Mouse (Mus musculus) lung, embryonic 14.5 days (tissue): ENCODE results near the gene Brf1. TPM values are rescaled to one million over a fixed set of nuclear protein-coding genes. Genes with fewer than 3 reads are reported as not detected.
A peak's percentile ranks its signal among the peaks of the same experiment; 100 is the strongest.

Source experiments
- ATAC-seq: fragments of 200-750 bp; cut with Nextera tagmentation; 2 replicates; pipeline ENCODE4 v1.8.0; 2017; ENCODE audit warnings: mild to moderate bottlenecking, moderate TSS enrichment, moderate library complexity; ENCODE audit not compliant: insufficient read depth
- DNase-seq: peaks from one replicate; pipeline ENCODE4 v3.0.0-alpha.2; 2015
- H3K27ac ChIP-seq: fragments of 300-500 bp; sonication (generic); 2 replicates; pipeline ENCODE4 v1.5.1; 2014; ENCODE audit warnings: low read depth, mild to moderate bottlenecking, moderate library complexity
- H3K27me3 ChIP-seq: fragments of 300-500 bp; sonication (generic); 2 replicates; pipeline ENCODE4 v1.6.1; 2014; ENCODE audit warnings: low read length, control low read depth; ENCODE audit not compliant: insufficient read depth
- H3K36me3 ChIP-seq: fragments of 300-500 bp; sonication (generic); 2 replicates; pipeline ENCODE4 v1.6.1; 2014; ENCODE audit warnings: control low read depth; ENCODE audit not compliant: insufficient read depth
- H3K4me1 ChIP-seq: fragments of 300-500 bp; sonication (generic); 2 replicates; pipeline ENCODE4 v1.6.1; 2014; ENCODE audit warnings: antibody characterized with exemption, control low read depth; ENCODE audit not compliant: insufficient read depth
- H3K4me2 ChIP-seq: fragments of 300-500 bp; sonication (generic); 2 replicates; pipeline ENCODE4 v1.6.1; 2014; ENCODE audit warnings: mild to moderate bottlenecking
- H3K4me3 ChIP-seq: fragments of 300-500 bp; sonication (generic); 2 replicates; pipeline ENCODE4 v1.5.1; 2014; ENCODE audit warnings: low read depth, low read length
- H3K9ac ChIP-seq: fragments of 300-500 bp; sonication (generic); 2 replicates; pipeline ENCODE4 v1.6.1; 2014
- H3K9me3 ChIP-seq: fragments of 300-500 bp; sonication (generic); 2 replicates; pipeline ENCODE4 v1.6.1; 2016; ENCODE audit warnings: low read depth, low read length, control low read depth
- CTCF ChIP-seq: IDR thresholded peaks from 2 replicates; pipeline ENCODE4 v1.5.1; 2016; ENCODE audit warnings: antibody characterized with exemption, low read depth
- WGBS: fragments of 180-500 bp; shearing (Covaris S2); extraction: QIAGEN DNeasy Blood & Tissue Kit; methylation state at CpG from one replicate; pipeline ENCODE4 v1.1.7; 2014; 5-methylcytosine and 5-hydroxymethylcytosine counted together
- polyA plus RNA-seq: library from polyadenylated mRNA; unstranded; fragments of >200 nt; fragmentation: Nextera tagmentation; extraction: Ambion mirVana; gene quantifications from 2 replicates; pipeline ENCODE4 v1.2.1, GENCODE M21; 2014

Gene Brf1
- polyA plus RNA-seq, 1 experiment from 2014 or later = 65.9 TPM

GRCm38 (mm10) chr12:113018763-113019162 lies 18.3 kb upstream of the Brf1 start:
- no peak for TF ChIP-seq CTCF
- 76% methylated on average over 4 of the region's 4 CpGs for WGBS
- no peak overlapping the region for H3K4me2 ChIP-seq
- peaks cover 6% of the 10 kb centered on the region; the same call in 1 of the 2 replicates for H3K36me3 ChIP-seq
- no peaks in the 10 kb centered on the region for H3K27me3 ChIP-seq
- 0 out of 2 replicates have a peak, but pooled peaks cover 8% of the 10 kb centered on the region for H3K4me1 ChIP-seq
- no peaks in the 10 kb centered on the region for H3K9me3 ChIP-seq
- DNase-seq = no peak
- no peak overlapping the region for H3K4me3 ChIP-seq
- H3K27ac ChIP-seq = no peak overlapping the region
- H3K9ac ChIP-seq = no peak overlapping the region
- ATAC-seq = no peak

- ATAC-seq (no peak), DNase-seq (no peak)
- peaks cover 12% of the 10 kb centered on the region; the same call in 1 of the 2 replicates for H3K4me1 ChIP-seq
- H3K36me3 ChIP-seq = peaks cover 6% of the 10 kb centered on the region; the same call in 1 of the 2 replicates
- no peak overlapping the region for H3K4me3 ChIP-seq
- no peak for TF ChIP-seq CTCF
- H3K9ac ChIP-seq = no peak overlapping the region
- 72% methylated on average over 9 of the region's 9 CpGs for WGBS
- no peak overlapping the region for H3K27ac ChIP-seq
- no peaks in the 10 kb centered on the region for H3K27me3 ChIP-seq
- no peak overlapping the region for H3K4me2 ChIP-seq
- H3K9me3 ChIP-seq = no peaks in the 10 kb centered on the region
Observed at GRCm38 (mm10) chr12:113017429-113017984, 17.0 kb upstream of the Brf1 start.

GRCm38 (mm10) chr12:113016976-113017375 lies 16.5 kb upstream of the Brf1 start:
- Histone ChIP-seq H3K4me2 (no peak overlapping the region), H3K27me3 (no peaks in the 10 kb centered on the region), H3K36me3 (peaks cover 6% of the 10 kb centered on the region; the same call in 1 of the 2 replicates), H3K4me3 (no peak overlapping the region), H3K27ac (no peak overlapping the region), H3K9me3 (no peaks in the 10 kb centered on the region), H3K9ac (no peak overlapping the region), H3K4me1 (peaks cover 12% of the 10 kb centered on the region; the same call in 1 of the 2 replicates)
- DNase-seq (no peak), ATAC-seq (no peak)
- WGBS = 66% methylated on average over 8 of the region's 8 CpGs
- no peak for TF ChIP-seq CTCF

- no peak overlapping the region for H3K4me3 ChIP-seq
- H3K4me1 ChIP-seq = peaks cover 12% of the 10 kb centered on the region; the same call in 1 of the 2 replicates
- TF ChIP-seq CTCF = no peak
- H3K9me3 ChIP-seq = no peaks in the 10 kb centered on the region
- peak overlapping the region; percentile 89 for H3K4me2 ChIP-seq
- H3K27me3 ChIP-seq = no peaks in the 10 kb centered on the region
- WGBS = 71% methylated on average over 4 of the region's 4 CpGs
- no peak for DNase-seq
- no peak overlapping the region for H3K27ac ChIP-seq
- no peak for ATAC-seq
- peaks cover 4% of the 10 kb centered on the region; the same call in 1 of the 2 replicates for H3K36me3 ChIP-seq
- H3K9ac ChIP-seq = peak overlapping the region; percentile 38; the same call in 1 of the 2 replicates
Observed at GRCm38 (mm10) chr12:113015956-113016355, 15.5 kb upstream of the Brf1 start.

- Histone ChIP-seq H3K4me2 (peak overlapping the region; percentile 89), H3K4me3 (peak overlapping the region; percentile 93), H3K9ac (peak overlapping the region; percentile 84), H3K9me3 (no peaks in the 10 kb centered on the region), H3K27me3 (no peaks in the 10 kb centered on the region), H3K4me1 (peaks cover 12% of the 10 kb centered on the region; the same call in 1 of the 2 replicates), H3K36me3 (no peaks in the 10 kb centered on the region), H3K27ac (peak overlapping the region; percentile 65)
- no peak for TF ChIP-seq CTCF
- peak; percentile 54 for DNase-seq
- WGBS = 1% methylated on average over 53 of the region's 64 CpGs
- ATAC-seq = peak; percentile 38
Observed at GRCm38 (mm10) chr12:113014561-113015556, 14.4 kb upstream of the Brf1 start.

GRCm38 (mm10) chr12:113013604-113014558 lies 13.4 kb upstream of the Brf1 start, which contains the start of gene Pacs2:
Gene Pacs2 (plus strand): TSS chr12:113014508.
- no peak; the same call in 1 of the 2 replicates for TF ChIP-seq CTCF
- ATAC-seq (peak; percentile 95), DNase-seq (peak; percentile 98)
- Histone ChIP-seq H3K9ac (peak within 1 kb of the TSS; percentile 84), H3K27me3 (no peaks in the 10 kb centered on the region), H3K4me1 (peaks cover 12% of the 10 kb centered on the region; the same call in 1 of the 2 replicates), H3K4me3 (peak within 1 kb of the TSS; percentile 93), H3K9me3 (no peaks in the 10 kb centered on the region), H3K36me3 (no peaks in the 10 kb centered on the region), H3K27ac (peak within 1 kb of the TSS; percentile 89), H3K4me2 (peak within 1 kb of the TSS; percentile 89)
- 3% methylated on average over 65 of the region's 85 CpGs for WGBS
